Mouse (Mus musculus) C2C12 (cell line): ENCODE measurements at regions not wholly inside any gene's neighbourhood (a gene's known extent, or its start where the extent isn't known, plus 50 kb on each side); places are given as distances from the start of the nearest gene placed in this dataset.

Experiments
- CEBPB ChIP-seq: IDR thresholded peaks from one replicate; pipeline ENCODE4 v1.6.1; 2011; ENCODE audit warnings: low read depth, mild to moderate bottlenecking, control low read depth, moderate library complexity
- CTCF ChIP-seq: IDR thresholded peaks from one replicate; pipeline ENCODE4 v1.5.1; 2011; ENCODE audit not compliant: control insufficient read depth, insufficient read depth, insufficient read length
- FOSL1 ChIP-seq: IDR thresholded peaks from one replicate; pipeline ENCODE4 v1.8.0; 2011; ENCODE audit warnings: mild to moderate bottlenecking, low read length; ENCODE audit not compliant: poor library complexity, insufficient read depth, severe bottlenecking
- MAX ChIP-seq: IDR thresholded peaks from one replicate; pipeline ENCODE4 v1.6.1; 2011; ENCODE audit warnings: mild to moderate bottlenecking, control low read depth
- MYOG ChIP-seq: IDR thresholded peaks from one replicate; pipeline ENCODE4 v1.6.1; 2011; ENCODE audit not compliant: control insufficient read depth, insufficient read length; ENCODE audit errors: extremely low read depth
- USF1 ChIP-seq: IDR thresholded peaks from one replicate; pipeline ENCODE4 v1.6.1; 2011; ENCODE audit warnings: low read depth, mild to moderate bottlenecking, control low read depth, moderate library complexity

DNA sequence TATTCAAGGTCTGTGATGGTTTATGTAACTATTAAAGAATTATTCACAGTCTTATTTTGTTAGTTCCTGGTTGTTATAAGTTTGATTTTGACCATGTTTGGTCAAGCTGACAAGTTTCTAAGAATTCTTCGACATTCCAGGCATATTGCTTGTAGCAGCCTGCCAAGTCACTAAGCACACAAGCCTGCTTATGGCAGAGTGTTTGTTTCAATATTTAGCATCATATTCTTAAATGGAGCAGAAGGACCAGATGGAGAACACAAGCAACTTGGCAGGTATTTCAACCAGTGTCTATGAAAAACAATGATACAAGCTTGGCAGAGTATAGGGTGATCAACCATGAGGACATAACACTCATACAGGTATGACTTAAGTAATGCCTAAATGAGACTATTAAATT lies 55.8 kb upstream of the Trim52 start:
- TF ChIP-seq CTCF (no peak), MYOG (no peak), USF1 (no peak), CEBPB (no peak), FOSL1 (no peak), MAX (no peak)
